Mouse (Mus musculus): Measurements from ENCODE around the gene Rxylt1.

Gene Rxylt1

DNA sequence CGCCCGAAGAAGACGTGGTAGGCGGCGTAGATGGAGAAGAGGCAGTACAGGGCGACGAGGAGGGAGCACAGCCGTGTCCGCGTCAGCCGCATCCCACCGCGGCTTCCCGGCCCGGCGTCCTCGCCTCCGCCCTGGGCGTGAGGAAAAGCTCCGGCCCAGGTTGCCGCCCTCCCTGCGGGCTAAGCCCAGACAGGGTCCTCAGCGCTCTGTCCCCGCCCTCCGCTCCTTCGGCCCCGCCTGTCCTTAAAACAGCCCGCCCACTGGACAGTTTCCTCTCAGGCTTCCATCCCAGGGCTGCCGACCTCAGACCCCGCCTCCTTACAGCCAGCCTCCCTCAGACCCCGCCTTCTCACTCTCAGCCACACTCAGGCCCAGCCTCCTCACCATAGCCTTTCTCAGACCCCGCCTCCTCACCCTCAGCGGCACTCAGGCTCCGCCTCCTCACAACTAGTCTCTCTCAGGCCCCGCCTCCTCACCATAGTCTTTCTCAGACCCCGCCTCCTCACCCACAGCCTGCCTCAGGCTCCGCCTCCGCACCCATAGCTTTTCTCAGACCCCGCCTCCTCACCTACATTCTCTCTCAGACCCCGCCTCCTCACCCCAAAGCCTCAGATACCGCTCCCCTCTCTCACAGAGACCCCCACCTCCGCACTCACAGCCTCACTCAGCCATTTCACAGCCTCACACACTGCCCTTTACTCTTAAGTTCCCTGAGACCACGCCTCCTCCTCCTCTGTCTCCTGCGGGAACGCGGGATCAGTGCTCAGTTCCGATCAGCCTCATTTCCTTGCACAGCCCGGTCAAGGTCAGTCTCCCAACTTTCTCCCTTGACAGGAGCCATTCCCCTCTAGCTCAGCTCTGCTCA is at the start of gene Rxylt1:
Gene Rxylt1 (minus strand): TSS at position 392 of the 865 bp plus-strand sequence.
- DNase-seq, result peak; percentile 94

- DNase-seq, result no peak
Observed at GRCm38 (mm10) chr10:122121290-122121970, 24.3 kb upstream of the Rxylt1 start.

- no peak for DNase-seq
Observed at GRCm38 (mm10) chr10:122120500-122121289, 23.5 kb upstream of the Rxylt1 start.

DNA sequence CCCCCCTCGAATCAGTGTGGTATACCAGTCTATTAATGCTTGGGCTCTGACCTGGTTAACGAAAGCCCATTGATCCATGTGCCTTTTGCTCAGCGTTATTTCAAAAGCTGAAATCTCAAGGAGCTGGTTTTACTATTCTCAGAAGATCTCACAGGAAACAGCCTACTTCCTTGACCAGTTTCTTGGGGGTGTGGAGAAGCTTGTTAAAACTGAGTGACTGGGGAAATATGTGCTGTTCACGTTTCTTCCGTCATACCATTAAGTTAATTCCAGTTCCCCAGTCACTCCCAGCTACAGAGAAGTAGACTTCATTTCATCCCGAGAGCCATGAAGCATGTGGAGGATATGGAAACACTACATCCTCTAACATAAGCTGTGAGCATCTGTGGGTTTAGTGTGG is 22.3 kb upstream of the Rxylt1 start:
- DNase-seq, result no peak

GRCm38 (mm10) chr10:122116636-122117035 is 19.5 kb upstream of the Rxylt1 start:
- DNase-seq, result no peak

- no peak for DNase-seq
Observed at GRCm38 (mm10) chr10:122106633-122107028, 9.5 kb upstream of the Rxylt1 start.

DNA sequence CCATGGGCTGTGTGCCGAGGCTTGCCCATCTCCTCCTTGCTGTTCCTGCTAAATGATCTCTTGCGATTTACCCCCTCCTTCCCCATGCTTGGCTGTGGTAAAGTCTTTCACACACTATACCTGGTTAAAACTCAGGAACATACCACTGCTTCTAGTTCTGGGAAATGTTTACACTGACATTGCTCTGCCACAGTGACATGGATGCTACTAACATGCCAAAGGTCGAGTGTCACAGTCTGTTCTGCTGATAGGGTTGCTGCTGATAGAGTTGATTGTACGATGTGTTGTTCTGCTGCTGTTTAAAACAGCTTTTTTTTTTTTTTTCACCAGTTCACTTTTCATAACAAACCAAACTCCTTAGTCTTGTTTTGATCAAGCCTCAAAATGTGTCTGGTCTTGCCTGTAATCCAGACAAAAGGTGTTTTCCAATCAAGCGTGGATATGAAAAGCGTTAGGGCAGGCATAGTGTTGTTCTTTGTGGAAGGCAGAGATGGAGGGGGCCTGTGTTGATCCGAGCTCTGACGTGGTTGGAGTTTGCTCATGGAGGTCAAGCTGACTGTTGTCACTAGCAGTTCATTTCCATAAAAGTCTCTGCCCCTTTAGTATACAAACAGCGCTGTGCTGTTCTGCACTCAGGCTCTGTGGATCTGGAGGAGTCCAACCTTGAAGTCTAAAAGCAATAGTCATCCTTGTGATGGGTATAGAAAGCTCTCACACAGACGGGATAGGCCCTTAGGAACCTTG is 8.9 kb upstream of the Rxylt1 start:
- no peak for DNase-seq

GRCm38 (mm10) chr10:122105407-122105806 is 8.2 kb upstream of the Rxylt1 start:
- DNase-seq, result peak; percentile 65

DNA sequence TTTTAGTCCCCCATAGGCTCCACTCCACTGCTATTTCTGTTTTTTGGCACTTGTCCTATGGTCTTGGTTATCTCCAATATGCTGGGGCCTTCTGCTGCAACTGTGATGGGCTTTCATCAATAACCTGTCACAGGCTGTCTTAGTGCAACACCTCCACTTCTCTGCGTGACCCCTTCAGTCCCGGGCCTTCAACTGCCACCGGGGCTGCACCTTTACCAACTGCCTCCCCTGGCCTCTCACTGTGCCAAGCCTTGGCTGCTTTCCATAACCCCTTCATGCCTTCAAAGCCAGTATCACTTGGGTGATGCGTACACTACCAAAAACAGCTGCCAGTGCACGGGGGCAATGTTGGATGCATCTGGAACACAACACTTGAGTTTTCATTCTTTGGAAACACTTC is 5.5 kb upstream of the Rxylt1 start:
- DNase-seq, result no peak

DNA sequence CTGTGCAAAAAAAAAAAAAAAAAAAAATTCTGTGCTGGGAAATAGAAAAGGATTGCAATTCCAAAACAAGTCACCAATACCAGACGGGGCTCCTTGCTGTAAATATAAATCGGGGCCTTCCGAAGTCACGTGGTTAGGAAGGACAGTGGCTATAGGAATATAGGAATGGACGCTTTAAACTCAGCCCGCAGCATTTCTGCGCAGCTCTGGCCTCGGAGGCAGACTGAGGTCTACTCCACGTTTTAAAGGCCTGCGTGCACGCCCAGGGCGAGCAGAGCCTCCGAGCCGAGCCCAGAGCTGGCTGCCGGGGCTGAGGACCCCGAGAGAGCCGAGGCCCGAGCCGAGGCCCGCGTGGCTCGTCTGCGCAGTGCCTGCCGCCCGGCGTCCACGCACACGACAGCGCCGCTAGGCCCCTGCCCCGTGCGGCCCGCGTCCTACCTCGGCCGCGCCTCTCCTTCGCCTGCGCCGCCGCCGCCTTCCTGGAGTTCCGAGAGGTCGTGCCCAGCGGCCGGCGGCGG is 650 bp downstream of the Rxylt1 start:
- DNase-seq, result no peak

DNA sequence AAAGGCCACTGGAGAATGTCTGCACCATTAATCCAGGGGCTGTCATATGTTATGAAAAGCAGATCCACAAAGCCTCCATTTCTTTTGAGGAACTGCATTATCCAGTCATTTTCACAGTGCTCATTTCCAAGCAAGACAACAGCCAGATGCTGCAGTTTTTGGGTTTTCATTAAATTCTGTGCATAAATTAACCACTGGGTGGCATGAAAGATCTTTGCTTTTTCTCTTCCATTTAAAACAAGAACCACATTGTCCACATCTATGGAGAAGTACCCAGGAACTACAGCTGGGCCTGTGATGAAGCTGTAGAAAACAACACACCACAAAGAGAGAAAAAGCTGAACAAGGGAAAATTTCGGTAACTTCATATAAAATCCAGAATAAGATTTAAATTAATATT is 6.7 kb downstream of the Rxylt1 start:
- DNase-seq, result no peak

DNA sequence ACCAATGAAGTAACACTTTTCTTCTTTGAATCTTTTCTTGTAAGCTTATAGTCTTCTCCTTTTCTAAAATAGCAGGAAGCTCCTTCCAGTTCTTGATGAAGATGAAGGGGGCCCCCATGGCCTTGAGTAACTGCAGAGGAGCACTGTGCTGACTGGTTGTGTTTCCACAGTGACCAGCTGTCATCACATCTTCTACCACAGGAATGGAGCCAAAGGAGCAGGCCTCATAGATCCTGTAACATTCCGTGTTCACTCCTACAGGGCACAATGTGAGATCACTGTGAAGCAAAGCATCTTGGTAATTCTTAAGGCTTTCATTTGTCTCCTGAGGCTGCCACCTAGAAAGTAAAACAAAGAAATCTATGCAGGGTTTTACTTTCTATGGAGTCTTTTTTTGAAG is 15.8 kb downstream of the Rxylt1 start:
- DNase-seq, result no peak

DNA sequence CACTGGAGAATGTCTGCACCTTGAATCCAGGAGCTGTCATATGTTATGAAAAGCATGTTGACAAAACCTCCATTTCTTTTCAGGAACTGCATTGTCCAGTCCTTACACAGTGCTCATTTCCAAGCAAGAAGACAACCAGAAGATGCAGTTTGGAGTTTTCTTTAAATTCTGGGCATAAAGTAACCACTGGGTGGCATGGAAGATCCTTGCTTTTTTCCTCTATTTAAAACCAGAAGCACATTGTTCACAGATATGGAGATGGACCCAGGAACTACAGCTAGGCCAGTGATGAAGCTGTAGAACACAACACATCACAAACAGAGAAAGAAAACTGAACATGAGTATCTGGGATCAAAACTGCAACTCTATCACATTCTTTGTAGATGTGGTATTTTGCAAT is 28.0 kb downstream of the Rxylt1 start:
- no peak for DNase-seq

GRCm38 (mm10) chr10:122055826-122056225 is 41.3 kb downstream of the Rxylt1 start:
- no peak for DNase-seq

DNA sequence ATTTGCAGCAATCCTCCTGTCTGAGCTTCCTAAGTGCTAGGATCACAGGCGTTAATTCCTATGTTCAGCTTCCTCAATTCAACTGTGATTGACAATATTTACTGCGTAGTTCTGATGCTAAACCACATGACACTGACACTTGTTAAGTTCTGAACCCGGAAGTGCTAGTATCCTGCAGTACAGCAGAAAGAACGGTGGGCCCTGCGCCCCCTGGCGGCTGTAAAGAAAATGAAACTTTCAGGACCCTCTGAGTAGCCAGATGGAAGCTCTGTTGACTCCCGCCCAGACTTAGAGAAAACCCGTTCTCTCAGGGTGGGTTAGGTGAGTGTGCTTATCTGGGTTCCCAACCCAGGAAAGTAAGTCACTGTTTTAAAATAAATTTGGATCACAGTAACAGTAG is 42.6 kb downstream of the Rxylt1 start:
- peak; percentile 84 for DNase-seq

DNA sequence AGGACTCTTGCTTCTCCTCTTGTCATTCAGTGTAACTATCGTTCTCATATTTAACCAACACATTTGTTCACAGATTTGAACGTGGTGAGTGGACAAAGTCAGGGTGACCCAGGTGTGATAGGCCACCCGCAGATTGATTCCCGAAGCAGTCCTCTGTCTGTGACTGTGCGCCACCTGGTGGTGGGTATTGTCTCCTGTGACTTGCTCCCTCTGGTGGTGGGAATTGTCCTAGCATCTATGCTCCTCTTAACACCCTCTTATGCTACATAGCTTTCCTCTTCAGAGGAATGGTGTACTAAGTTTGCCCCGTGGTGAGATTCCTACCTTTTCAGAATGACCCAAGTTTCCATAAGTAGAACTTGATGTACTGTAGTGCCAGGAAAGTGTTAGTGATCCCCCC is 45.3 kb downstream of the Rxylt1 start:
- peak; percentile 89 for DNase-seq

- DNase-seq, result peak; percentile 91
Observed at GRCm38 (mm10) chr10:122047727-122048365, 49.3 kb downstream of the Rxylt1 start.

DNA sequence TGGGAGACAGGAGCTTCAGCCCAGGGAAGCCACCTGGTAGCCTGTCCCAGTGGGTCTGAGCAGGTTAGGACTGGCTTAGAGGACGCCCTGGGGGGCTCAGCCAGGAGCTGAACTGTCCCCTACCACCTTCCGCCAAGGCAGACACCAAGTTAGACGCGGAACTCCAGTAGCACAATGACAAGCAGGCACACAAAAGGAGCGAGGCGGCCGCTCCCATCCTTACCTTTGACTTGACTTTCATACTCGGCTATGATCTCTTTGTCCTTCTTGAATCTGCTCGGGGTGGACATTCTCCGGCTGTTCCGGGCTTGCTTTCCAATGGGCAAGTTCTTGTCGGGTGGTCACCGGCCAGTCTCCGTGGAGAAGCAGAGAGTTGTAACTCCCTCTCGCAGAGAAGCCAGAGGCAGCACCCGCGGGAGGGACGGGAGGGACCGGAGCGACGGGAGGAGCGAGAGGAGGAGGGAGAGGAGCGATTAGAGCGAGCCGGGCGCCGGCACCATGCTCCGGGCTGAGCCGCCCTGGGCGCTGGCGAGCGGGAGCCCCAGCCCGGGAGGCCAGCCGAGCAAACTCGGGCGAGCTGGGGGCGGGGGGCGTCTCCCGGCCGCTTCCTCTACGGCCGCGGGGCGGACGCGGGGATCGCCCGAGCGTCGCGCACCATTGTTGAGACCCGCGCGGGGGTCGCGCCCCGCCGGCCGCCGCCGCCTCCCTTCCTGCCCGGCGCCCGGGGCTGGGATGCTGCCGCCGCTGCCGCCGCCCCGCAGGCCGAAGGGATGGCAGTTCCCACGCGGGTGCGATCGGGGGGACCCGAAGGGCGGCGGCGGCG is 50.1 kb downstream of the Rxylt1 start, which contains the start of gene Srgap1:
Gene Srgap1 (minus strand): TSS at position 412 of the 823 bp plus-strand sequence.
- peak; percentile 41 for DNase-seq

DNA sequence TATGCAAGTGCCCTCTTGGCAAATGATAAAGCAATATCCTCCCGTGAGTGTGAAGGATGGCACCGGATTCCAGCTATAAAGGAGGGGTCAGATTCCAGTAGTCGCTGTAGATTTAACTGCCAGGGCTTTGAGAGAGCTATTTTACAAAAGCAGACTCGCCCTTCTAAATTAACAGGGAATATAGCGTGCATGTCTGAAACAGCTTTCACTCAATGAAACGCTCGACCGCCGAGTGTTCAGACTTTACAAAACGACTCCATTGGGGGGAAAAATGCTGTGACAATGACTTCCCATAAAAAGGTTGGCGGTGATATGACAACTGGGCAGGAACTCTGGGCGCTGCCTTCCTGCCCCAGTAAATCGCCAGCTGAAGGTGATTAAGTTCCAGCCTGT is 50.7 kb downstream of the Rxylt1 start:
- no peak for DNase-seq

- no peak for DNase-seq
Observed at GRCm38 (mm10) chr10:122045946-122046345, 51.2 kb downstream of the Rxylt1 start.

DNA sequence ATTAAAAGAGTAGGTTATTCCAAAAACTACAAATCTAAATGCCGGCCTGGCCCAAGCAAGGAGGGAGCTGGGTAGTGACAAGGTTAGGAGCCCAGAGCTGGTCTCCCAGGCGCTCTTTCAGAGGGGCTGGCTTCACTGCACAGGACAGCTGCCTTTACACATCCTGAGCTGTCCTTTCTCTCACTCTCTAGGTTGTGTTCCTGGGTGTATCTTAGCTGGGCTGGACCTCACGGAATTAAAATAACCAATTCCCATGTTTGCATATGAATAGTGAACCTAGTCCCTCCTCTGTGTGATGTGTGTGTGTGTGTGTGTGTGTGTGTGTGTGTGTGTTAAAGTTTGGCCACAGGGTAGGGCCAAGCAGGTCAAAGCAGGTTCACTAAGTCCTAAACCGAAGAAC is 52.2 kb downstream of the Rxylt1 start:
- DNase-seq, result no peak

Data from thymus, postnatal 4 days (tissue).